Mouse (Mus musculus) E14TG2a.4 (cell line): Measurements from ENCODE around the gene Grin2a.

Experiments
- CTCF ChIP-seq: conservative IDR thresholded peaks from 2 replicates; pipeline ENCODE4 v1.5.1; 2014; ENCODE audit warnings: low read length
- POU5F1 ChIP-seq: IDR thresholded peaks from 2 replicates; pipeline ENCODE4 v1.6.1; 2014; ENCODE audit warnings: low read length, borderline replicate concordance

DNA sequence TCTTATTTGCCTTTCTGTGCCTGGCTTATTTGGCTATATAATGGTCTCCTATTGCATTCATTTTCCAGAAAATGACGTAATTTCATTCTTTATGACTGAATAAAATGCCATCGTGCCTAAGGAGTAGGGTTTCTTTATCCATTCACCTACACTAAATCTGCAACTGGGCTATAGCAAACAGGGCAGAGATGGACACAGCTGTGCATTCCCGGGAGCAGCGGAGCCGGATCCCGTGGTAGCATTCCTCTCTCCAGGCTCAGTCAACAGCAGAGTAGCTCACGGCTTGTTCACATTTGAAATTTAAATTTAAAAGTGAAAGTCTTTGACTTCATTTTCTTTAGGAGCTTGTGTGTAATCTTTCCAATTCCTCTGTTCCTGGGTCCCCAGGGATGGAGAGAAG is 316.6 kb downstream of the Grin2a start:
- TF ChIP-seq POU5F1 (no peak), CTCF (no peak)
